Mouse (Mus musculus) 3T3-L1 (cell line): ENCODE results near the gene Glis3.

Experiments
- DNase-seq: peaks from one replicate; pipeline ENCODE4 v3.0.0-alpha.2; 2015; ENCODE audit warnings: low read depth, low spot score

Glis3 gene

DNA sequence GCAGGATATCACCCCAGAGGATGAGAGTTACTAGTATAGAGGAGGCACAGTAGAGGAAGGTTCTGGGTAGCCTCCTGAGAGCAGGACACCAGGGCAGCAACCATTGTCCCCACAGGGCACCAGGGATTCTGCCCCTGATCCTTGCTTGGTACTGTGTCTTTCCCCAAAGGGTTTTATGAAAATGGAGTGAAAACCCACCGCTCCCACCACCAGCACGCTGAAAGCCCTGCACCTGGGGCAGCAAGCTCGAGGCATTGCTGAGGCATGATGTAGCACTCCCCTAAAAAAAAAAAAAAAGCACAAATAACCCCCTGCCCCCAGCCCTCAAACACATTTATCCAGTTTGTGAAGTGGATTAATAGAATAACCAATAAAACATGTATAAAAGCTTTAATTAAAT lies 421.4 kb downstream of the Glis3 start:
- no peak for DNase-seq

DNA sequence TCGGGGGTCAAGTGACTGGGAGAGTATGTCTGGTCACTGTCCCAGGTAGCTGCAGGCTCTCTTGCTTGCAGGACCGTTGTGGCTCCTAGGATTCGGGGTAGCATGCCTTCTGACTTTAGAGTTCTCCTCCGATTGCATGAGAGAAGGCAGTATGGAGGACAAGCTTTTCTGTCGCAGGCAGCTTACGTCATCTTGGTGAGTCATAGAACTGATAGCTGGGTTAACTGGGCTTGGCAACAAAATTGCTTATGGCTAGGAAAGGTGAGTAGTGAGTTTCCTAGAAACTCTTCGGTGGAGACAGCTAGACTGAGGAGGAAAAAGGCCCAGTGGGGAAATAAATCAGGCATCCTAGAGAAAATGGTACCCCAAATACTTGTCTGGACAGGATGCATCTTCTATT lies 432.5 kb downstream of the Glis3 start:
- DNase-seq = peak; percentile 80

DNA sequence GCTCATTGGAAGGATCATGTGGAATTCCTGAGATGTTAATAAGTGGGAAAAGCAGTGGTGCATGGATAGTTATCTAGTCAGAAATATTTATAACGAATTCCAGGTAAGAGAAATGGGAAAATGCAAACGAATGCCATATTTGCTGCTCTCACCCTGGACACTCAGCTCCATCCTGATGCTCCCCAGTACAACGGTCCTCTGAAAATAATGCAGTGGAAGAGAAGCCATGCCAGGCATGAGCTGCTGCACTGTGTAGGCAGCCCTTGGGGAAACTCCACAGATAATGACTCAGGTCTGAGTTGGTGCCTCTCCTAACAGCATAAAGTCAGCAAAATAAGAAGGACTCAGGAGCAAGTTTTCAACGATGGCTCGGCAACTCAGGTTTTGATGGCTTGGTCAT lies 433.7 kb downstream of the Glis3 start:
- peak; percentile 43 for DNase-seq

DNA sequence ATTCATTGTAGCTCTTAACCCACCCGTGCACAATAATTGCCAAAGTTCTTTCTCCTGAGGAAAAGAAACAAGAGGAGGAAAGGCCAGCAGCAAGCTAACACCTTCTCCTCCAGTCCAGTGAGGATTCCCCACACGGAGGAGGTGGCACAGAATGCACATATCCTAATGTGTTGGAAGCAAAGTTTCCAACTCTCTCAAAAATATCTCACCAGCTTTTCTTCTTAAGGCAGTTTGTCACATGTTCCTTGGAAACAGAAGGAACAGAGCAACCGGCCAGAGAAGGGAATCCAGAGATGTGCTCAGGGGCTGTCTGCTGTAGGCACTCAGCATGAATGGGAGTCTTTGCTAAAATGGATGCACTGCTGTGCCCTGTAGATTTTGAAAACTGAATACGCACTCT lies 441.8 kb downstream of the Glis3 start:
- no peak for DNase-seq

DNA sequence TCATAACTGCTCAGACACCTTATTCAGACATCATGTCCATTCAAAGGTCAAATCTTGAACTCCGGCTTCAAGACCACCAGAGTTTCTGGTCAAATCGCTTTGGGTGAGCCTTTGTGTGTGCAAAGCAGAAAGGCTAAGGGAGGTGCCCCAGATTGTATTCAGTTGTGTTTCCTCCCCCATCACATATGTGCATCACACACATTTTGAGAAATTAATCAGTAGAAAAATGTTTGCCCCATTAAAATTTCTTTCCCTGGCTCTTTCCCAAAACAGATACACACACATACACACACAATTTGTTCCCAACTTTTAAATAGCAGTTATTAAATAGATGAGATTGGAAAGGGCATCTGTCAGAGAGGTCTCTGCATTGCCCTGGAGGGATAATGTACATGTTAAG lies 442.3 kb downstream of the Glis3 start:
- no peak for DNase-seq

DNA sequence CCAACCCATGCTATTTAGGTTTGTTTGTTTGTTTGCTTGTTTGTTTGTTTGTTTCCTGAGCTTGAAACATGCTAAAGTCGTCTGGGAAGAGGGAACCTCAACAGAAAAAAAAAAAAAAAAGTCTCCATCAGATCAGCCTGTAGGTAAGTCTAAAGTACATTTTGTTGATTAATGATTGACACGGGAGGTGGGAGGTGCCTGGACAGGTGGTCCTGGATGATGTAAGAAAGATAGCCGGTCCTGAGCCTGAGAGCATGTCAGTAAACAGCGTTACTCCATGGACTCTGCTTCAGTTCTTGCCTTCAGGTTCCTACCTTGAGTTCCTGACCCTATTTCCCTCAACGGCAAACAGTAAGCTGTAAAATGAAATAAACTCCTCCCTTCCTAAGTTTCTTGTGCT lies 444.3 kb downstream of the Glis3 start:
- no peak for DNase-seq

DNA sequence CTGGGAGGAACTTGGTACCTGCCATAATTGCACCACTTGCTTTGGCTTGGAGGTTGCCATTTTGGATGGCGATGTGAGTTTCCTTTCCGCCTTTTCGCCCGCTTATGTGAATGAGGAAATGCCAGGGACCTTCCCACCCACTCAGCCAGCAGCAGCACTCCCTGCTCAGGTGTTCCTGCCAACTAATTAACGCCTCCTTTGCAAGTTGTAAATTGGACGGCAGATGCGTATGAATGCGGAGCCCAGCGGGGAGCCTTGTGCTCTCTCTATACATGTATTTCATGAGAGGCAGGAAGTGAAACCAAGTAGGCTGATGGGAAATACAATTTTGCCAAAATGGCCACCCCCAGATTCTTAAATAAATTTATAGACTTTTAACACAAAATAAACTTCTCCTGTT lies 444.8 kb downstream of the Glis3 start:
- no peak for DNase-seq

DNA sequence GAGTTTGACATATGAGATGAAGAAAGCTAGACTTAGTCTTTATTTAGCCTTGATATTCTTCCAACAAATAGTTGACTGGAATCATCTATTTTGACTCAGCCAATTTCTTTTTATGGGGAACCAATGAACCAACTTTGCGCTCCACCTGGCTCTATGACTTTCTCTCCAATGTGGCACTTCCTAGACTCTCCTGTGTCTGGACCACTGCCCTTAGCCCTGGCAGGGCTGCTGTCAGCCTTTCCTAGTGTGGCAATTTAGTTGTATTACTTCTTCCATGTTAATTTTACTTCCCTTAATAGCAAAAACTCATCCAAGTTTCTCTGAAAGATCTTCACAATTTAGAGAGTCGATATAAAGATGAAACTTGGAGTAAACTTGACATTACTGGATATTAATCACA lies 445.2 kb downstream of the Glis3 start:
- DNase-seq = no peak

DNA sequence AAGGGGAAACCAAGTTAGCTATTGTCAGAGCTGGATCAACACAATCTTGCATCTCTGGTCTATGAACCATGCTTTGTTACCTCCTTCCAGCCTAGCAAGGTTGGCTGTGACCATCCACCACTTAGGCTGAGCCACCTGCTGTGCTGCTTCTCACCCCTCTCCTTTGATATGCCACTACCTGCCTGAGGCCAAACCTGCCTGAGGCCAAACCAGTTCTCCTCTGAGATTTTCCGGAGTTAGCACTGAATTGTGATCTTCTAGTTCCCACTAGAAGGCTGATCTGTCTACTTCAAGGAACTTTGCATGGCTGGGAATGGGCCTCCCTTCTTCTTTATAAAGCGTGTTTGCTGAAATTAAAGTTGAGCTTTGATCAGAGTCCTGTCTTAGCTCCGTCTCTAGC lies 448.4 kb downstream of the Glis3 start:
- DNase-seq = no peak

DNA sequence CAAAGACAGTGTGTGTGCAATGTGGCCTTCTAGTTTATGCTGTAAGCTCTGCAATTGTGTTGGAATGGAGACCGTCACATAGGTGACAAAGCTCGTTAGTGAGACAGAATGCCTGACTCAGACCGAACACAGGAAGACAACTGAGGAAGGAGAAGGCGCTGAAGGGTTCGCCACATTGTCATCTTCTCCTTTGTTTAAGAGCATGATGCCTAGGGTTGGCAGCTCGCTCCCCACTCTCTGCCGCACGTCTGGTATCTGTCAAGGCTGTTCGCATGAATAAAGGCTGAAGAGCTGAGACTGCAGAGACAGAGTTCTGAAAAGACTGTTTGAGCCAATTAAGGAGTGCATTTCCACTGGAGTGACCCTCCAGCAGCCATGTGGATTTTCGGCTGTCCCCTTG lies 452.4 kb downstream of the Glis3 start:
- DNase-seq = no peak

DNA sequence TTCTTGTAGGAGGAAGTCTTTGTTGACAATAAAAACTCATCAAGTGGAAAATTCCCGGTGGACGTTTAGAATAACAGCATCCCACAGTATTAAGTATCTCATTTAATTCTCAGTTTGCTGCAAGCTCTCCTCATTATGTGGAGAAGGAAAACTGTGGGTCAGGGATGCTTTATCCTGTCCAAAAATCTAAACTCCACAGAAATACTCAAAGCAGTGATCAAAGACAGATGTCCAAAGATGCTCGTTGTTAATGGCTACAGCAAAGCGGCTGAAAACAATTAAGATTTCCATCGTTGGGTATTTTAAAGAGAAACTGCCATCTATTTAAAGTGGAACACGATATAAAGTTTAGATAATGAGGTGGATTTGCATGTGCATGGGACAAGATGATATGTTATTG lies 454.2 kb downstream of the Glis3 start:
- DNase-seq = no peak

DNA sequence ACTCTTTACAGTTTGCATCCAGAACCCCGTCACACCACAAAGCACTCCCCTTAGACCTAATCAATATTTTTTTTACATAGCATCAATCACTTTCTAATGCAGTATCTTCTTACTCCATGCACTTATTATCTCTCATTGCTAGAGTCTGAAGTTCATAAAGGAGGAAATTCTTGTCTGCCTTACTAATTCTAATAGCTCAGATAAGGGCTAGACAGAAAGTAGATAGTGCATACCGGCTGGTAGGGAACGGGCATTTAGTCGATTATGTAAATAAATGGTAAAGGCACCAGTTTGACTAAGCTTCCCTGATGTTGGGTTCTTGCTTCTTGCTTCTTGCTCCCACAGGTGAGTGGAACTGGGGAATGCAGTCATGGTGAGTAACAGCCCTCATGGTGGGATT lies 468.2 kb downstream of the Glis3 start:
- DNase-seq = no peak
